Mouse (Mus musculus) MEL (cell line): Measurements from ENCODE around the gene Plekhg4.

Source experiments
- CHD1 ChIP-seq: IDR thresholded peaks from 2 replicates; pipeline ENCODE4 v1.6.1; 2012; ENCODE audit warnings: low read depth, mild to moderate bottlenecking, inconsistent platforms, low read length, improper control_type of control experiment
- CHD2 ChIP-seq: IDR thresholded peaks from 2 replicates; pipeline ENCODE4 v1.6.1; 2011; ENCODE audit warnings: low read length, improper control_type of control experiment
- CTCF ChIP-seq, 3 experiments: IDR thresholded peaks in 2 of 3; conservative IDR thresholded peaks in 1 of 3; 2 replicates each; pipeline ENCODE4 v1.5.1; 2011 to 2012; ENCODE audit warnings: low read length in 3 of 3, low read depth in 2 of 3, mild to moderate bottlenecking in 2 of 3, improper control_type of control experiment in 1 of 3, inconsistent platforms in 1 of 3, mixed read lengths in 1 of 3, moderate library complexity in 1 of 3; ENCODE audit not compliant: control insufficient read depth in 1 of 3, insufficient read depth in 1 of 3, poor library complexity in 1 of 3, severe bottlenecking in 1 of 3
- EP300 ChIP-seq, 2 experiments: IDR thresholded peaks; 2 replicates each; pipeline ENCODE4 v1.6.1; 2011; ENCODE audit warnings: improper control_type of control experiment in 2 of 2, low read length in 2 of 2, low read depth in 1 of 2, mild to moderate bottlenecking in 1 of 2
- ETS1 ChIP-seq: IDR thresholded peaks from 2 replicates; pipeline ENCODE4 v1.6.1; 2012; ENCODE audit warnings: low read depth, mild to moderate bottlenecking, inconsistent platforms, low read length, improper control_type of control experiment, moderate library complexity
- GATA1 ChIP-seq: IDR thresholded peaks from 2 replicates; pipeline ENCODE4 v1.6.1; 2011; ENCODE audit warnings: low read depth, low read length, improper control_type of control experiment
- HCFC1 ChIP-seq: IDR thresholded peaks from 2 replicates; pipeline ENCODE4 v1.6.1; 2012; ENCODE audit warnings: low read depth, mild to moderate bottlenecking, inconsistent platforms, low read length, improper control_type of control experiment, moderate library complexity
- POLR2A ChIP-seq, 2 experiments: IDR thresholded peaks; 2 replicates each; pipeline ENCODE4 v1.6.1; 2011 to 2012; ENCODE audit warnings: low read length in 2 of 2, mild to moderate bottlenecking in 2 of 2, control low read depth in 1 of 2, improper control_type of control experiment in 1 of 2, low read depth in 1 of 2, moderate library complexity in 1 of 2; ENCODE audit not compliant: control insufficient read depth in 1 of 2, insufficient read depth in 1 of 2, poor library complexity in 1 of 2
- POLR2AphosphoS5 ChIP-seq: IDR thresholded peaks from 2 replicates; pipeline ENCODE4 v1.6.1; 2012; ENCODE audit warnings: low read depth, borderline replicate concordance, mild to moderate bottlenecking, inconsistent platforms, low read length, moderate library complexity, mixed read lengths
- SMC3 ChIP-seq: IDR thresholded peaks from 2 replicates; pipeline ENCODE4 v1.6.1; 2011; ENCODE audit warnings: low read depth, low read length, improper control_type of control experiment
- TAL1 ChIP-seq: IDR thresholded peaks from 2 replicates; pipeline ENCODE4 v1.6.1; 2012; ENCODE audit warnings: mild to moderate bottlenecking, inconsistent platforms, low read length, moderate library complexity, mixed read lengths
- ZC3H11A ChIP-seq: IDR thresholded peaks from 2 replicates; pipeline ENCODE4 v1.6.1; 2012; ENCODE audit warnings: low read depth, mild to moderate bottlenecking, inconsistent platforms, low read length, improper control_type of control experiment

GRCm38 (mm10) chr8:105393915-105394314 lies 20.8 kb downstream of the Plekhg4 start:
- no peak for TF ChIP-seq POLR2A (IDR thresholded peaks at IDR 0.05; ENCODE audit: control insufficient read depth in 1 of 2, insufficient read depth in 1 of 2, low read depth in 1 of 2, low read length in 2 of 2, poor library complexity in 1 of 2)
- TF ChIP-seq CHD1: no peak
- no peak for TF ChIP-seq HCFC1
- no peak for TF ChIP-seq CTCF (IDR thresholded peaks at IDR 0.05 in 2 of 3, conservative IDR thresholded peaks at IDR 0.05 in 1 of 3; ENCODE audit: control insufficient read depth in 1 of 3, insufficient read depth in 1 of 3, low read depth in 2 of 3, low read length in 3 of 3, poor library complexity in 1 of 3, severe bottlenecking in 1 of 3)
- TF ChIP-seq GATA1: no peak
- no peak for TF ChIP-seq SMC3
- no peak for TF ChIP-seq POLR2AphosphoS5
- no peak for TF ChIP-seq EP300 (IDR thresholded peaks at IDR 0.05; ENCODE audit: low read depth in 1 of 2, low read length in 2 of 2)
- no peak for TF ChIP-seq TAL1
- no peak for TF ChIP-seq CHD2
- TF ChIP-seq ETS1: no peak
- TF ChIP-seq ZC3H11A: no peak
